Comparison of ENCODE assay signal across 9 mouse cellular contexts in genomic region chr2:111058586-111059261, GRCm38 (mm10). TPM values are rescaled to one million over a fixed set of nuclear protein-coding genes. Genes with fewer than 3 reads are reported as not detected.
DNase-seq lines count a peak whose midpoint lies in the region; ATAC-seq and TF ChIP-seq lines count a peak whose summit lies in the region.
"Had no signal": no experiment of that assay in that cellular context is flagged by ENCODE, and none has a peak within 500 bp of the region (broad histone marks: within the 10 kb centered on the region; RNA-seq: fewer than 3 reads in every experiment).

No protein-coding gene starts in this region.

- no peaks in the 10 kb centered on the region for H3K36me3 ChIP-seq in ES-E14 (ENCODE audit: control insufficient read depth, insufficient read depth, low read length, poor library complexity, severe bottlenecking)
- no peaks in the 10 kb centered on the region for H3K36me3 ChIP-seq in intestine, embryonic 14.5 days (ENCODE audit: control insufficient read depth, insufficient read depth, low read length)

- DNase-seq in heart, adult 8-10 months (ENCODE audit: low spot score), result peak; percentile 4
- no peak for DNase-seq in heart, adult 9 months (ENCODE audit: low spot score in 2 of 2)
- peak; percentile 36 for DNase-seq in ES-E14 (ENCODE audit: low read depth, low spot score)
- peak; percentile 67 for DNase-seq in embryo, embryonic 10 days (ENCODE audit: low spot score)
- no peak for DNase-seq in intestine, embryonic 14.5 days (ENCODE audit: low spot score)
- no peak for DNase-seq in spleen, postnatal 14 days (ENCODE audit: low spot score in 2 of 2)
- DNase-seq in adrenal gland, postnatal 25 days, result no peak

- H3K4me1 ChIP-seq in ES-E14 (ENCODE audit: control insufficient read depth in 2 of 2, insufficient read depth in 2 of 2, low read length in 2 of 2, poor library complexity in 1 of 2), result no peaks in the 10 kb centered on the region
- no peaks in the 10 kb centered on the region for H3K4me1 ChIP-seq in intestine, embryonic 14.5 days (replicated peaks; ENCODE audit: control insufficient read depth, insufficient read depth, low read length)

- H3K4me3 ChIP-seq in ES-E14 (ENCODE audit: insufficient read depth in 1 of 2, low read depth in 1 of 2, low read length in 2 of 2, poor library complexity in 1 of 2, severe bottlenecking in 1 of 2), result no peak overlapping the region
- no peak overlapping the region for H3K4me3 ChIP-seq in intestine, embryonic 14.5 days (ENCODE audit: low read depth, low read length)

- no peak overlapping the region for H3K4me2 ChIP-seq in intestine, embryonic 14.5 days (ENCODE audit: low read length)

- in situ Hi-C loops in ES-E14 (cut with MboI; ENCODE audit: low sequenced_read_pairs in 2 of 2, unreplicated experiment in 2 of 2), result loop anchor here in 1 of 2 experiments (25.0 kb wide), 1 partner anchor 821 kb away; no protein-coding TSS in a partner anchor

- peak; percentile 72 for ATAC-seq in intestine, embryonic 14.5 days (replicated peaks; ENCODE audit: low FRiP score, low TSS enrichment, low read depth)
- peak; percentile 96 for ATAC-seq in megakaryocyte progenitor cell, adult 5-6 weeks (replicated peaks; ENCODE audit: poor library complexity)

- no peak overlapping the region for H3K27ac ChIP-seq in ES-E14 (ENCODE audit: insufficient read depth, low read depth, low read length, poor library complexity, severe bottlenecking)
- H3K27ac ChIP-seq in intestine, embryonic 14.5 days (ENCODE audit: low read depth), result no peak overlapping the region

- H3K27me3 ChIP-seq in intestine, embryonic 14.5 days (replicated peaks; ENCODE audit: control insufficient read depth, insufficient read depth, low read length), result no peaks in the 10 kb centered on the region

- H3K9ac ChIP-seq in ES-E14 (ENCODE audit: insufficient read depth, low read depth, low read length, poor library complexity, severe bottlenecking), result no peak overlapping the region
- no peak overlapping the region for H3K9ac ChIP-seq in intestine, embryonic 14.5 days (ENCODE audit: low read length)

- no peaks in the 10 kb centered on the region for H3K9me3 ChIP-seq in ES-E14 (ENCODE audit: control insufficient read depth, insufficient read depth, low read depth, low read length)
- no peaks in the 10 kb centered on the region for H3K9me3 ChIP-seq in intestine, embryonic 14.5 days (ENCODE audit: control insufficient read depth, low read length)

- 90% methylated on average over 1 of the region's 1 CpGs for WGBS in intestine, embryonic 14.5 days

TF ChIP-seq in ES-E14, 5 proteins besides CTCF, POLR2A, EP300 and RAD21:
- TF ChIP-seq HCFC1 (IDR thresholded peaks at IDR 0.05; ENCODE audit: borderline replicate concordance, insufficient read depth, low read length), result no peak
- 0 out of 2 replicates have a peak, but pooled peaks have one; percentile 10 for TF ChIP-seq ZC3H11A (IDR thresholded peaks at IDR 0.05; ENCODE audit: borderline replicate concordance, low read depth, low read length)
- TF ChIP-seq CHD2 (IDR thresholded peaks at IDR 0.05; ENCODE audit: low read depth, low read length), result no peak
- TF ChIP-seq MAFK (IDR thresholded peaks at IDR 0.05; ENCODE audit: insufficient read depth, low read depth, low read length), result no peak
- no peak for TF ChIP-seq ZNF384 (IDR thresholded peaks at IDR 0.05; ENCODE audit: low read depth, low read length)

RNA-seq across cellular contexts. Expression of gene Gm13941, which starts 47.1 kb away (rescaled TPM):
- total RNA-seq in heart, adult 8-10 months (2022), result not detected
- not detected in 2 replicates for total RNA-seq in ES-E14 (2012; rRNA removed)
- polyA plus RNA-seq in intestine, embryonic 14.5 days (2014; fragmentation: Nextera tagmentation; extraction: Ambion mirVana), result not detected in 2 replicates
- not detected in 2 replicates for total RNA-seq in megakaryocyte progenitor cell, adult 5-6 weeks (2015)
- not detected in 2 replicates for total RNA-seq in megakaryocyte progenitor cell, adult 5-6 weeks (2017)
- not detected in 2 replicates for total RNA-seq in adrenal gland, postnatal 25 days (2021)
- polyA plus RNA-seq: spleen, adult 2 months had no signal

Comparison
In these comparisons a context has a peak if more than half of its experiments do, and no peak if none do; other contexts are left out.
1. DNase-seq: peak in heart, adult 8-10 months (single experiment), ES-E14 (single experiment) and embryo, embryonic 10 days (single experiment); none in heart, adult 9 months (0 of 2), intestine, embryonic 14.5 days (single experiment), spleen, postnatal 14 days (0 of 2) and adrenal gland, postnatal 25 days (single experiment).